Mouse (Mus musculus) liver, embryonic 13.5 days (tissue): ENCODE results near the gene Cby1. TPM values are rescaled to one million over a fixed set of nuclear protein-coding genes. Genes with fewer than 3 reads are reported as not detected.

Experiments
- ATAC-seq: fragments of 200-750 bp; cut with Nextera tagmentation; 2 replicates; pipeline ENCODE4 v1.8.0; 2017; ENCODE audit warnings: low read depth, mild to moderate bottlenecking, moderate number of reproducible peaks, moderate library complexity
- DNase-seq: peaks from one replicate; pipeline ENCODE4 v3.0.0; 2022
- H3K27ac ChIP-seq: fragments of 300-500 bp; sonication (generic); 2 replicates; pipeline ENCODE4 v1.5.1; 2015; ENCODE audit warnings: moderate library complexity, mild to moderate bottlenecking, inconsistent platforms
- H3K27me3 ChIP-seq: fragments of 300-500 bp; sonication (generic); 2 replicates; pipeline ENCODE4 v1.6.1; 2015; ENCODE audit warnings: mild to moderate bottlenecking, inconsistent platforms
- H3K36me3 ChIP-seq: fragments of 300-500 bp; sonication (generic); 2 replicates; pipeline ENCODE4 v1.6.1; 2015; ENCODE audit warnings: mild to moderate bottlenecking, inconsistent platforms
- H3K4me1 ChIP-seq: fragments of 300-500 bp; sonication (generic); replicated peaks from 2 replicates; pipeline ENCODE4 v1.6.1; 2015; ENCODE audit warnings: inconsistent platforms
- H3K4me2 ChIP-seq: fragments of 300-500 bp; sonication (generic); 2 replicates; pipeline ENCODE4 v1.6.1; 2015; ENCODE audit warnings: inconsistent platforms, mild to moderate bottlenecking, moderate library complexity
- H3K4me3 ChIP-seq: fragments of 300-500 bp; sonication (generic); replicated peaks from 2 replicates; pipeline ENCODE4 v1.5.1; 2015; ENCODE audit warnings: mild to moderate bottlenecking, inconsistent platforms
- H3K9ac ChIP-seq: fragments of 300-500 bp; sonication (generic); 2 replicates; pipeline ENCODE4 v1.6.1; 2015; ENCODE audit warnings: mild to moderate bottlenecking, inconsistent platforms
- H3K9me3 ChIP-seq: fragments of 300-500 bp; sonication (generic); replicated peaks from 2 replicates; pipeline ENCODE4 v1.6.1; 2016; ENCODE audit warnings: inconsistent platforms
- WGBS: fragments of 180-500 bp; shearing (Covaris S2); methylation state at CpG from one replicate; pipeline ENCODE4 v1.1.7; 2015; ENCODE audit not compliant: insufficient replicate concordance; 5-methylcytosine and 5-hydroxymethylcytosine counted together
- polyA plus RNA-seq: library from polyadenylated mRNA; unstranded; fragments of >200 nt; fragmentation: Nextera tagmentation; extraction: Ambion mirVana; gene quantifications from 2 replicates; pipeline ENCODE4 v1.2.1, GENCODE M21; 2015

The Cby1 gene
- polyA plus RNA-seq, 1 experiment from 2014 or later = 18.6 TPM

- no peaks in the 10 kb centered on the region for H3K27me3 ChIP-seq
- no peak for DNase-seq
- WGBS = 89% methylated on average over 7 of the region's 7 CpGs
Observed at GRCm38 (mm10) chr15:79715646-79716045, 56.6 kb downstream of the Cby1 start.

GRCm38 (mm10) chr15:79716710-79717109 lies 57.7 kb downstream of the Cby1 start:
- no peak overlapping the region for H3K9ac ChIP-seq

More at GRCm38 (mm10) chr15:79715646-79716045, 56.6 kb downstream of the Cby1 start:
- H3K9ac ChIP-seq = no peak overlapping the region
- H3K27ac ChIP-seq = no peak overlapping the region
- no peak overlapping the region for H3K4me3 ChIP-seq
- no peaks in the 10 kb centered on the region for H3K9me3 ChIP-seq
- no peak overlapping the region for H3K4me2 ChIP-seq
- peaks cover 13% of the 10 kb centered on the region for H3K4me1 ChIP-seq
- H3K36me3 ChIP-seq = peaks cover 100% of the 10 kb centered on the region
- ATAC-seq = no peak

More at GRCm38 (mm10) chr15:79716710-79717109, 57.7 kb downstream of the Cby1 start:
- Histone ChIP-seq H3K36me3 (peaks cover 99% of the 10 kb centered on the region), H3K27me3 (no peaks in the 10 kb centered on the region), H3K27ac (no peak overlapping the region), H3K4me2 (no peak overlapping the region), H3K4me1 (peaks cover 13% of the 10 kb centered on the region), H3K9me3 (no peaks in the 10 kb centered on the region), H3K4me3 (no peak overlapping the region)
- DNase-seq (no peak), ATAC-seq (no peak)
- WGBS = 94% methylated on average over 6 of the region's 6 CpGs

Other genes with a start within 250 kb of the Cby1 start
- gene Csnk1e, start 203.6 kb upstream of the Cby1 start, polyA plus RNA-seq = 10.4 and 11.4 TPM in 2 replicates
- gene Kcnj4, start 154.0 kb upstream of the Cby1 start, polyA plus RNA-seq = not detected in 2 replicates
- gene Kdelr3, start 142.8 kb upstream of the Cby1 start, polyA plus RNA-seq = 6.2 and 6.4 TPM in 2 replicates
- gene Ddx17, start 112.5 kb upstream of the Cby1 start, polyA plus RNA-seq = 12.1 and 12.6 TPM in 2 replicates
- gene Dmc1, start 54.1 kb upstream of the Cby1 start, polyA plus RNA-seq = 0.22 and 0.40 TPM in 2 replicates
- 0.12 and 0.39 TPM in 2 replicates for gene Fam227a, start 243 bp upstream of the Cby1 start, polyA plus RNA-seq
- 199 and 225 TPM in 2 replicates for gene Tomm22, start 11.7 kb downstream of the Cby1 start, polyA plus RNA-seq
- 20.0 and 21.6 TPM in 2 replicates for gene Josd1, start 28.7 kb downstream of the Cby1 start, polyA plus RNA-seq
- 32.6 and 36.9 TPM in 2 replicates for gene Gtpbp1, start 31.6 kb downstream of the Cby1 start, polyA plus RNA-seq
- 1.3 and 1.5 TPM in 2 replicates for gene Sun2, start 83.3 kb downstream of the Cby1 start, polyA plus RNA-seq
- gene Dnal4, start 118.7 kb downstream of the Cby1 start, polyA plus RNA-seq = 9.1 and 10.5 TPM in 2 replicates
- gene Nptxr, start 145.6 kb downstream of the Cby1 start, polyA plus RNA-seq = 0.12 and 0.13 TPM in 2 replicates
- gene Npcd, start 175.0 kb downstream of the Cby1 start, polyA plus RNA-seq = not detected in 2 replicates
- 9.7 and 10.2 TPM in 2 replicates for gene Cbx6, start 175.5 kb downstream of the Cby1 start, polyA plus RNA-seq
- gene Apobec3, start 232.5 kb downstream of the Cby1 start, polyA plus RNA-seq = 41.7 and 53.3 TPM in 2 replicates